Mouse (Mus musculus) midbrain, postnatal 0 days (tissue): Measurements from ENCODE around the gene Nxpe5. TPM values are rescaled to one million over a fixed set of nuclear protein-coding genes. Genes with fewer than 3 reads are reported as not detected.

ENCODE experiments used
- ATAC-seq: fragments of 200-750 bp; cut with Nextera tagmentation; 2 replicates; pipeline ENCODE4 v1.8.0; 2017; ENCODE audit warnings: moderate number of reproducible peaks, mild to moderate bottlenecking, moderate TSS enrichment, moderate library complexity; ENCODE audit not compliant: low FRiP score
- DNase-seq: peaks from one replicate; pipeline ENCODE4 v3.0.0-alpha.2; 2015; ENCODE audit warnings: low spot score
- H3K27ac ChIP-seq: fragments of 300-500 bp; sonication (generic); 2 replicates; pipeline ENCODE4 v1.5.1; 2014; ENCODE audit warnings: low read depth, mild to moderate bottlenecking, low read length, mixed read lengths
- H3K27me3 ChIP-seq: fragments of 300-500 bp; sonication (generic); 2 replicates; pipeline ENCODE4 v1.6.1; 2014; ENCODE audit warnings: low read length, control low read depth, mixed read lengths; ENCODE audit not compliant: insufficient read depth
- H3K36me3 ChIP-seq: fragments of 300-500 bp; sonication (generic); 2 replicates; pipeline ENCODE4 v1.6.1; 2014; ENCODE audit warnings: low read length, control low read depth, mixed read lengths; ENCODE audit not compliant: insufficient read depth
- H3K4me1 ChIP-seq: fragments of 300-500 bp; sonication (generic); 2 replicates; pipeline ENCODE4 v1.6.1; 2014; ENCODE audit warnings: mild to moderate bottlenecking, control low read depth, antibody characterized with exemption, low read length, mixed read lengths; ENCODE audit not compliant: insufficient read depth
- H3K4me2 ChIP-seq: fragments of 300-500 bp; sonication (generic); 2 replicates; pipeline ENCODE4 v1.6.1; 2014; ENCODE audit warnings: low read depth, mild to moderate bottlenecking, low read length, mixed read lengths; ENCODE audit not compliant: poor library complexity, severe bottlenecking
- H3K4me3 ChIP-seq: fragments of 300-500 bp; sonication (generic); 2 replicates; pipeline ENCODE4 v1.5.1; 2014; ENCODE audit warnings: low read depth, mild to moderate bottlenecking, low read length, moderate library complexity
- H3K9ac ChIP-seq: fragments of 300-500 bp; sonication (generic); replicated peaks from 2 replicates; pipeline ENCODE4 v1.6.1; 2014; ENCODE audit warnings: mild to moderate bottlenecking, low read length, moderate library complexity, mixed read lengths; ENCODE audit not compliant: poor library complexity, severe bottlenecking
- H3K9me3 ChIP-seq: fragments of 300-500 bp; sonication (generic); 2 replicates; pipeline ENCODE4 v1.6.1; 2016; ENCODE audit warnings: low read length, control low read depth
- CTCF ChIP-seq: IDR thresholded peaks from 2 replicates; pipeline ENCODE4 v1.5.1; 2016; ENCODE audit warnings: antibody characterized with exemption, mild to moderate bottlenecking
- WGBS: fragments of 180-500 bp; shearing (Covaris S2); extraction: QIAGEN DNeasy Blood & Tissue Kit; methylation state at CpG from one replicate; pipeline ENCODE4 v1.1.7; 2014; 5-methylcytosine and 5-hydroxymethylcytosine counted together
- polyA plus RNA-seq: library from polyadenylated mRNA; unstranded; fragments of >200 nt; fragmentation: Nextera tagmentation; extraction: Ambion mirVana; gene quantifications from 2 replicates; pipeline ENCODE4 v1.2.1, GENCODE M21; 2015
- total RNA-seq: library from RNA; depleted of rRNA; stranded (reverse); fragments of >200 nt; gene quantifications from 2 replicates; pipeline ENCODE4 v1.2.3, GENCODE M21; 2014

The Nxpe5 gene
- total and polyA plus RNA-seq, 2 experiments from 2014 or later: not detected

DNA sequence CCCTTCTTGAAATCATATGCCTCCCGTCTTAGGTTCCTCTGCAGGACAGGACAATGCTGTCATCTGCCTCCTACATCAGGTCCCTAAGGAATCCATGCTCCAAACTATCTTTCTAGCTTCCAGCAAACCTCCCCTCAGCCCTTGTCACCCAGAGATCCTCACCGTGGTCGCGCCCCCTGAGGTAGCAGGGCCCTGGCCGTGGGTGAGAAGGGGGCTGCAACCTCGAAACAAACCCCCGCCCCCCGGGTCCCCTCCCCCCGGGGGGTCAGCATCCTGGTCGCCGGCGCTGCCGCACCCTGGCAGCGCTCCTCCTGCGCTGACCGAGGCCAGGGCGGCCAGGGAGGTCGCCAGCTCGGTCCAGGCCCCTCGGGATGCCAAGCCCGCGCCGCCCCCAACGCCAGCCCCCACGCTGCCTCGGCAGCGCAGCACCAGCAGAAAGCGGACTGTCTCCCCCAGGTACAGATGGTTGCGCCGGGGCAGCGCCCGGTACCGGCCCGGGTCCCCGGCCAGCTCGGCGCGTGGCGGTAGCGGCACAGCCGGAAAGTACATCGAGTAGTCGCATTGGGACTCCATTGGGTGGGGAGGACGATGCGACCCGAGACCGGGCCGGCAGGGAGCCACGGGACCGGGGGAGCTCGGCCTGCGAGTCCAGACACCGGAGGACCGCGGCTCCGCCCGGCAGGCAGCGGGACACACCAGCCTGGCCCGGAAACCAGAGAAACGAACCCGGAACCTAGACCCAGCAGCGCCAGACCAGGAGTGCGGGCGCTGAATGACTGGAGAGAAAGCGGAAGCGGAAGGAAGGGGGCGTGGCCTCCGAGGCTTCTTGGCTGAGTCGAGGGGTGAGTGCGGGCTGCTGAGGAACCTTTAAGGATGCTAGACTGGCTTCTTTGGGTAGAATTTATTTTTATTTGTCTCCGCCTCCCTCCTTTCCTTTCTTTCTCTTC is 37.8 kb downstream of the Nxpe5 start, which contains the start of gene BC037034:
Gene BC037034 (minus strand): TSS at position 774 of the 947 bp plus-strand sequence.
- Histone ChIP-seq H3K27me3 (no peaks in the 10 kb centered on the region), H3K4me1 (peaks cover 4% of the 10 kb centered on the region; the same call in 1 of the 2 replicates), H3K9me3 (no peaks in the 10 kb centered on the region), H3K9ac (peak within 1 kb of the TSS; percentile 95), H3K4me3 (peak within 1 kb of the TSS; percentile 94), H3K36me3 (peaks cover 28% of the 10 kb centered on the region), H3K4me2 (peak within 1 kb of the TSS; percentile 63), H3K27ac (peak within 1 kb of the TSS; percentile 79)
- under 1% methylated on average over 59 of the region's 71 CpGs for WGBS
- ATAC-seq (peak; percentile 90), DNase-seq (peak; percentile 95)
- peak; percentile 33; the same call in 1 of the 2 replicates for TF ChIP-seq CTCF

DNA sequence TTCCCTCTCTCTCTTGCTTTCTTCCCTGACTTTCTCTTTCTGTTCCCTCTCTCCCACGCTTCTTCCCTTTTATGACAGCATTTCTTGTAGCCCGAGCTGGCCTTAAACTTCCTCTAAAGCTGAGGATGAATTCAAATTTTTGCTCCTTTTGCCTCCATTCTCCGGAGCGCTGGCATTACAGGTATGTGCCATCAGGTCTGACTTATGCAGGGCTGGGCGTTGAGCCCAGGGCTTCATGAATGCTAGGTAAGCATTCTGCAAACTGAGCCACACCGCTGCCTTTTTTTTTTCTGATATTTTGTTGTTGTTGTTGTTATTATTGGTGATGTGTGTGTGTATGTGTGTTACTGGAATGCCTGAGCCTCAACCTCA is 38.5 kb downstream of the Nxpe5 start:
- 12% methylated on average over 6 of the region's 6 CpGs for WGBS
- no peak for DNase-seq
- no peak for TF ChIP-seq CTCF
- H3K27me3 ChIP-seq: no peaks in the 10 kb centered on the region
- H3K9ac ChIP-seq: peak overlapping the region; percentile 95
- ATAC-seq: no peak
- peaks cover 4% of the 10 kb centered on the region; the same call in 1 of the 2 replicates for H3K4me1 ChIP-seq
- peak overlapping the region; percentile 94 for H3K4me3 ChIP-seq
- peaks cover 22% of the 10 kb centered on the region for H3K36me3 ChIP-seq
- peak overlapping the region; percentile 63 for H3K4me2 ChIP-seq
- H3K27ac ChIP-seq: 0 out of 2 replicates have a peak overlapping the region, but pooled peaks have one; percentile 47
- H3K9me3 ChIP-seq: no peaks in the 10 kb centered on the region

DNA sequence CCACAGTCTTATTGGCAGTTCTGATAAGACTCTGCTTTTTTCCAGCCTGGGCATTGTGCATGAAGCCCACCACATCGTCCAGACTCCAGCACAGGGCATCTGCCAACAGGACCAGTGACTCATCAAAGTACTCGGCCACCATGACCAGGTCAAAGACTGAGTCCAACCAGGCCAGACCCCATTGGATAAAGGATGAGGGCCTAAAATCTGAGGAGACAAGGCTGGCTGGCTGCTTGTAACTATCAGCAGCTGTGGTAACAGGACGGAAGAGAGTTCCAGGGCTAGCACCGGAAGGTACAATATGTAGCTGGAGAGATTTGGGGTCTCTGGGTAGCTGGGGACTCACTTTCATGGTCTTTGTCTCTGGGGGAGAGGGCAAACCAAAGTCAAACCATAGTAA is 40.0 kb downstream of the Nxpe5 start:
- H3K4me2 ChIP-seq: no peak overlapping the region

DNA sequence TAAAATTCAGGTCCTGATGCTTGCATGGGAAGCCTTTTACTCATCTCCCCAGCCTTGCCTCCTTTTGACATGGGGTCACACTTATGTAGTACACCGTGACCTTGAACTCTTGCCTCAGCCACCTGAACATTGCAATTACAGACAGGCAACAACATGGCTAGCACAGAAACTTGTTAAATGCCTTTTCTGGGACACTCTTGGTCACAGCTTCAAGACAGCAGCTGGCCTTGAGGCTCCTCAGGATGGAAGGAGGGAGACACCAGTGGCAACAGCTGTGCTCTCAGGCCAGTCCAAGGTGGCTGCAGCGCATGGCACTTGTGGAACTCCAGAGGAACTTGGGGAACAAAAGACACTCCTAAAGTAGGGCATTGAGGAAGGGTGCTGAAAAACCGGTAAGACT is 41.4 kb downstream of the Nxpe5 start:
- Histone ChIP-seq H3K27ac (no peak overlapping the region), H3K9ac (no peak overlapping the region), H3K4me3 (no peak overlapping the region), H3K4me2 (no peak overlapping the region), H3K9me3 (no peaks in the 10 kb centered on the region), H3K4me1 (peaks cover 4% of the 10 kb centered on the region; the same call in 1 of the 2 replicates), H3K27me3 (no peaks in the 10 kb centered on the region), H3K36me3 (no peaks in the 10 kb centered on the region; the same call in 1 of the 2 replicates)
- DNase-seq (no peak), ATAC-seq (no peak)
- WGBS: 90% methylated on average over 3 of the region's 3 CpGs
- no peak for TF ChIP-seq CTCF

More for the DNA sequence above, 40.0 kb downstream of the Nxpe5 start:
- Histone ChIP-seq H3K27me3 (no peaks in the 10 kb centered on the region), H3K9ac (no peak overlapping the region), H3K9me3 (no peaks in the 10 kb centered on the region), H3K27ac (no peak overlapping the region), H3K4me3 (no peak overlapping the region), H3K4me1 (peaks cover 4% of the 10 kb centered on the region; the same call in 1 of the 2 replicates), H3K36me3 (peaks cover 9% of the 10 kb centered on the region)
- WGBS: 99% methylated on average over 4 of the region's 4 CpGs
- DNase-seq (no peak), ATAC-seq (no peak)
- no peak for TF ChIP-seq CTCF

DNA sequence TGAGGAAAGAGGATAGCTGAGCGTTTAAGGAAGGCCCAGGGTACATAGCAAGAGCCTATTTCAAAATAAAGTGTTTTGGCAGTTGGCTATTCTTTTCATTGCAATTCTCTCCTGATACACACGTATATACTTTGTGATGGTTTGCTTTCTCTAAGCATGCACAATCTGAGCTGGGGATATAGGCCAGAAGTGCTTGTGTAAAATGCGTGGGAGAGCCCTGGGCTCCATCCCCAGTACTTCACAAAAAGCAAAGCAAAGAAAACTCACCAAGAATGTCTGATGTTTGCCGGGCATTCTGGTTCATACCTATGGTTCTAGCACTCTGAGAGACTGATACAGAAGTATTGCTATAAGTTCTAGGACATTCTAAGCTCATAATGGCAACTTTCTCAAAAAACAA is 43.3 kb downstream of the Nxpe5 start:
- H3K4me2 ChIP-seq: no peak overlapping the region
- TF ChIP-seq CTCF: no peak
- H3K27ac ChIP-seq: no peak overlapping the region
- no peaks in the 10 kb centered on the region for H3K27me3 ChIP-seq
- no peak overlapping the region for H3K9ac ChIP-seq
- WGBS: 87% methylated on average over 4 of the region's 4 CpGs
- no peaks in the 10 kb centered on the region; the same call in 1 of the 2 replicates for H3K4me1 ChIP-seq
- H3K4me3 ChIP-seq: no peak overlapping the region
- no peaks in the 10 kb centered on the region for H3K36me3 ChIP-seq
- no peaks in the 10 kb centered on the region for H3K9me3 ChIP-seq
- ATAC-seq (no peak), DNase-seq (no peak)

DNA sequence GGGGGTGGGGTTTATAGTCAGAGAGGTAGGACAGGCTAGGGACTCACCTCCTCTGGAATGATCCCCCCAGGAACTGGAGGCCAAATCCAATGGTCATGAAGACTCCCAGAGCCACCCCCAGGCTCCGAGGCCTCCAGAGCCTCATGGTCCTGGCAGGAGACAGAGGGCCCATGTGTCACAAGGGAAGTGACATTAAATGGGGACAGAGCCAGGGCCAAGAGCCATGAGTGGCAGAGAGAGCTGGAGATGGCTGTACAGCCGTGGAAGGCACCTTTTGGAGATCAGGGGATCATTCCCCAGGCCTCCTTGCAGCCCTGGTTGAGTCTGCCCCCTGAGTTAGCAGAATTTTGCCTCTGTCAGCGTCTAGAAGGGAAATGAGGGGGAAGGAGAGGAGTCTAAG is 45.5 kb downstream of the Nxpe5 start:
- Histone ChIP-seq H3K4me2 (no peak overlapping the region), H3K36me3 (peaks cover 4% of the 10 kb centered on the region; the same call in 1 of the 2 replicates), H3K27me3 (no peaks in the 10 kb centered on the region), H3K27ac (no peak overlapping the region), H3K9me3 (no peaks in the 10 kb centered on the region), H3K4me1 (no peaks in the 10 kb centered on the region; the same call in 1 of the 2 replicates), H3K9ac (no peak overlapping the region), H3K4me3 (no peak overlapping the region)
- WGBS: 58% methylated on average over 3 of the region's 3 CpGs
- TF ChIP-seq CTCF: no peak
- no peak for DNase-seq
- no peak for ATAC-seq
